Mouse (Mus musculus): Measurements from ENCODE around the gene Glyctk.
"Not testable (repeated sequence)": the region's sequence is repeated elsewhere in the genome, so short reads cannot be mapped to it uniquely, and the experiment has no call there.

Glyctk gene

DNA sequence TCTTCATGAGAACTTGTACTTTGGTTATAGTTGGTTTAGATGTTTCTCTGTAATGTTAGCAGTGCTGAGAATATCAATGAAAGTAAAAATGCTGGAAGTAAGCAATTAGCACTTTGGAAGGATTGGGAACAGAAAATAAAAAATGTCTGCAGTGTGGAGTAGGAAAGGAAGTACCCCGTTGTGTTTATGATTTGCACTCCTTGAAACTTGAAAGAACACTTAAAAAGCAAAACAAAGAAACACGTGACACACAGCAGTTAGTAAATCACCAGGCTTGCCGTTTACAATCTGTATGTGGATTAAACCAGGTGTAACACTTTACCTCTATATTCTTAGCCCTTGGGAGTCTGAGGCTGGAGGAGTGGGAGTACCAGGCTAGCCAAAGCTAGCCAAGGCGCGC lies 18.8 kb upstream of the Glyctk start:
- no peak for DNase-seq (ENCODE audit: low read depth)

DNA sequence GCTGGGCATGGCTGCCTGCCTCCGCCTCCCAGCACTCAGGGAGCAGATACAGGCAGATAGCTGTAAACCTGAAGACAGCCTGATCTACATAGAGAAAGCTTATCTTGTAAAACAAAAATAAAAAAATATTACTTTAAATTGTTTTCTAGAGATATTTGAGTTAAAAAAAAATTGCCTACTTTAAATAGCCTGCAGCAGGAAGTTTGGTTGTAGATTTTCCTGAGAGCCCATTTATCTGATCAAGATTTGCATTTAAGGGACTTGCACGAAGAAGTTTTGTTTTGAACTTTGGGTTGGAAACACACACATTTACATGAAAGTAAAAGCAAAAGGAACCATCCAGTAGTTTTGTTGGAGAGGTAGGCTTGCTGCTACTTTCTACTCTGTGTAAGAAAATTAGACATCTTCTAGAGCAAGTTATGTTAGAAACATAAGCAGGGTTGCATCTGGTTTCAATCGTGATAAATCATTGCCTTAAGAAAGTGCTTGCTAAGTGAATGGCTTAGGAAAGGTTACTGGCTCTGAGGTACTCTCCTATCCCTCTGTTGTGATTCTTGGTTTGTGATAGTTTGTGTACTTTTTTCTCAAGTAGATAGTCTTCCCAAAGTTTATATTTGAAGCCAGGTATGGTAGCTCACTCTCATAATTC lies 17.7 kb upstream of the Glyctk start:
- DNase-seq (ENCODE audit: low read depth): no peak

DNA sequence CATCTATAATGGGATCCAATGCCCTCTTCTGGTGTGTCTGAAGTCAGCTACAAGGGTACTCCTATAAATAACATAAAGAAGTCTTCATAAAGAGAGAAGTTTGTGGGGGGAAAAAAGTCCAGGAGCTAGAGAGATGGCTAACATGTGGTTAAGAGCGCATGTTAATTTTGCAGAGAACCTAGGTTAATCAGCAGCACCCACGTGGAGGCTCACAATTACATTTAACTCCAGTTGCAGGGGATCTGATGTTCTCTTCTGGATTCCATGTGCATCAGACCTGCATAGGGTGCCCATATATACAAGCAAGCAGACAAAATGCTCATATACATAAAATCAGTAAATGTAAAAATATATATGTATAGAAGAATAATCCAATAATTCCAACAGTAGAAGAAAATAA lies 15.4 kb upstream of the Glyctk start:
- no peak for DNase-seq (ENCODE audit: low read depth)

DNA sequence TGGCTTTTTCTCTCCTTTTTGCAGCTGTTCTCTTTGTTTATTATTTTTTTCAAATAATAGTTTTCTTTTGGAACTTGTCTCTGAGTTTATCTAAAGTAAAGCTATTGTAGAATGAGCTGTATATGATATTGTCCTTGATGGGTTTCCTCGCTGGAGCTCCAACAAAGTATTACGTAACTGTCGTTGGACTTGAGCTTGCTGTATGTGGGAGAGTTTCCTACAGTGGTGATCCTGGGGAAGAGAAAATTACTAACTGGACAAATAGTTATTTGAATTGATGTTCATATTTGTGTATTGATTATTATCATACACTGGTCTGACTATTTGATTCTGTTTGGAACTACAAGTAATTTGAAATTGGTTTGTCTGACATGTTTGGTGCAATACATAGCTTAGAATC lies 14.6 kb upstream of the Glyctk start:
- DNase-seq (ENCODE audit: low read depth): no peak

DNA sequence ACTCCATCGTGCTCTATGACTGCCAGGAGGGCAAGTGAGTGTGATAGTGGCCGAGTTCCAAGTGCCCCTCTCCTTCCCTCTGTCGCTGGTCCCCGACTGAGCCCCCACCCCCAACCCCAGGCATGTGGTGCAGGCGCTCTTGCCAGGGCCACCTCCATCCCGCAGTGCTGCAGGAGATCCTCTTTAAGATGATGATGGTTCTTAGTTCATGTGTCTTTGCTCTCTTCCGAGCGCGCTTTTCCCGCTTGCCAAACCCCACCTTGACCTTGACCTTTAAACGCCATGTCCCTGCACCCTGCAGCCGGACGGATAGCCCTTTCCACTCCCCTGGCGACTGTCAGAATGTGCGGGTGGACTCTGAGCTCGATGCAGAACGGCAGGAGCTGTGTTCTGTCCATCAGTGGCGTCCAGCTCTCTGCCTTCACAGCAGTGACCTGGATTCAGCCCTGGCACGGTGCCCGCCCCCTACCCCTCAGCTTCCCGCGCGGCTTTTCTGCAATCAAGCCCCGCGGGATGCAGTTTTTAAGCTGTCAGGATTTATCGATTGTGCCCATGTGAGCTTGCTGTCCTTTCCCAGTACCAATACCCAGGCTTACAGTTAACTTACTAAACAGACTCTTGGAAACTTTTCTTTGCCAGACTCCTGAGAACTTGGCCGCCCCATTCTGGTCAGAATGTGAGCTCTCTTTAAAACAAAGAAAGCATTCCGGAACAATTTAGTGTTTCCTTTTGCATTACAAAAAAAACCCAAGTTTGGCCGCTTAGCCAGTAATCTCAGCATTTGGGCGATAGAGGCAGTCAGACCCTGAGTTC lies 13.6 kb upstream of the Glyctk start:
- DNase-seq (ENCODE audit: low read depth): no peak

DNA sequence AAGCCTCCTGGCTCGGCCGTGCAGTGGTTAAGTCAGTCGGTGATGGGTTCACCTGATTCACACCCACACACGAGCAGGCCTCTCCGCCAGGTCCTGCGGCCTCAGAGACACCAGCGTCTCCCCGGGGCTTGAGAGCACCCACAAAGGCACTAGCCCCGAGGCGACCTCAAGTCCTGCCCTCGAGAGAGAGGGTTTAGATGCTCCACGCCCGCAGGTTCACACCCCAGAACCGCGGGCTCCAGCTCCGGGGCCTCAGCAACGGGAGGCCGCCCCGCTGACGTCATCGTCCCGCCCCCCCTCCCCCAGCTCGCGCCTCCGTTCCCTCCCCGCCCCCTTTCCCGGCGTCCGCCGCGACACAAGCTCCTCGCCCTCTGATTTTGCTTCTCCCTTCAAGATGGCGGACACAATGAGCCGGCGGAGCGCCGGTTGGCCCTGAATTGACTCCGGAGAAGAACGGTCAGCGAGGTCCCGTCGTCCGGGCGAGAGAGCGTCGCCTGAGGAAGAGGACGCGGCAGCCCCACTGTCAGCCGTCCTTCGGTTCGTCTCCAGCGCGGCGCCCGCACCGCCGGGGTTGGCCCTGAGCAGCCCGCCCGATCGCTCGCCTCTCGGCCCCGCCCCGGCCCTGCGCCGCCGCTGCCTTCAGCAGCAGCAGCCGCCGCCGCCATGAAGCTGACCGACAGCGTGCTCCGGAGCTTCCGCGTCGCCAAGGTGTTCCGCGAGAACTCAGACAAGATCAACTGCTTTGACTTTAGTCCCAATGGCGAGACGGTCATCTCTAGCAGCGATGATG lies 12.8 kb upstream of the Glyctk start, which contains the start of gene Wdr82:
Gene Wdr82, plus strand, starts transcription at position 373 of the 790 bp plus-strand sequence.
- DNase-seq (ENCODE audit: low read depth): peak; percentile 86

DNA sequence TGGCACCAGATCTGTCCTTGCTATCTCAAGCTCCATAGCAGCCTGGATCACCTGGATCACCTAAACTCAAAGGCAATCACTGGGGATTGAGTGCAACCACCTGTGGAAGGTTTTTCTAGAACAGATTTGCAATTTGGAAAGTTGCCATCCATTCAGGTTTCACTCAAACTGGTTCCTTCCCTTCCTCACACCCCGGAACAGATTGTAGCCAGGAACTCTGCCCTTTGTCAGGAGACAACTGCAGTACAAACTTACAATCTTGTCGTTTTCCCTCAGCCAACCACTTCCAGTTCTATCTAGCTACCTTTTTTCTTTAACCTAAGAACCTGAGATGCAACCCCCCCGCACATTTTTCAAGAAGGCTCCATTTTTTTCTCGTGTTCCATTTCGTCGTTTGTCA lies 12.0 kb upstream of the Glyctk start:
- DNase-seq (ENCODE audit: low read depth): no peak

DNA sequence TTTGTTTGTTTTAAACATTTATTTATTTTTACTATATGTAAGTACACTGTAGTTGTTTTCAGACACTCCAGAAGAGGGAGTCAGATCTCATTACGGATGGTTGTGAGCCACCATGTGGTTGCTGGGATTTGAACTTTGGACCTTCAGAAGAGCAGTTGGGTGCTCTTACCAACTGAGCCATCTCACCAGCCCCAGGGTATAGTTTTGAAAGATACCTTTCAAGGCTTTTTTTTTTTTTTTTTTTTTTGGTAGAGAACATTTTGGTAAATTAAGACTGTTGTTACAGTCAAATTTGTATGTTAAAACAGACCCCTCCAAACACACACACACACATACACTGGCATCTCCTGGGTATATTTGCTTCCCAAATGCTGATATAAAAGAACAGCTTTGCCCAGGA lies 11.1 kb upstream of the Glyctk start:
- not testable (repeated sequence) for DNase-seq (ENCODE audit: low read depth)

DNA sequence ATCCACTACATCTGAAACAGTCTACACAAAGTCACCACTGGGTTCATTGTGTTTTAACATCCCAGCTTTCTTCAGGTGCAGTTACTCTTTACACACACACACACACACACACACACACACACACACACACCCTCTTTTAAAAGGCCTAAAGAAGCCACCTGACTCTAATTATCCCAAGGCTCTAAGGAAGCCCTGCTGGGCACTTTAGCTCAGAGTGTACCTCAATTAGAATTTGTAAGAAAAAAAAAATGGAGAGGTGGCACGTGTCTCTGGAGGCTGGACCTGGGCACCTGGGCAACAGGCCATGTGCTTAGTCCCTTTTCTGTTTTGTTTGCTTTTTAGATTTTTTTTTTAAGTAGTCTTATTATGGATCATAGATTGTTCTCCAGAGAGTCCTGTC lies 9.8 kb upstream of the Glyctk start:
- DNase-seq (ENCODE audit: low read depth): no peak

DNA sequence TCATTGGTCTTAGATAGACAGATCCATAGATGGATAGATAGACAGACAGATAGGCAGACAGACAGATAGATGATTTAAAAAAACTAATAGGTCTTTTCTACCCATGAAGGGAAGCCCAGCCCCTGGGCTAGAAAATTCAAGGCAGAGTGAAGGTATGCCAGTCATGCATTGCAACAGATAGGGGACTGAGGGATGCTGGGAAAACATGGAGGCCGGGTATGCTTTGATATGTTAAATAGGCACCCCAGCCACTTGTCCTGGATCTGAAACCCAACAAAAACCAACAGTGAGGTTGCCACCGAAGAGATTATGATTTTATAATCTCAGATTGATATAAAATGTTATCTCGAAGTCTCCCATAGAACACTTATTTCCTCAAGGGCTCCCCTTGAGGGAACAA lies 9.3 kb upstream of the Glyctk start:
- DNase-seq (ENCODE audit: low read depth): no peak

DNA sequence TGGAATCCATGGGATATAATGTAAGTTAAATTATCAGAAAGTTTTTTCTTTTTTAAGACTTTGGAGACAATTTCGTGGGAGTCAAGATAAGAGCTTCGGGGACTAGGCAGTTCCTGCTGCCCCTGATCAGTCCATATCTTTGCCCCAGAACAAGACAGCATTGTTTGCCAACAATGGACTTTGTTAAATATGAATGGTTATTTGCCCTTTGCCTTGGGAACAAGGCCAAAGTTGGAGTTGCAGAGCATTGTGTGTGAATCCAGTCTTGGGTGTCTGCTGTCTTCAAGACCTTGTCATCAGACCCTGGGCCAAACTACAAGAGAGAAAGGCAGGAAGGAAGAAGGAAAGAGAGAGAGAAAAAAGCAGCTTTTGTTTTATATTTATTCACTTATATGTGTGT lies 8.8 kb upstream of the Glyctk start:
- DNase-seq (ENCODE audit: low read depth): no peak

DNA sequence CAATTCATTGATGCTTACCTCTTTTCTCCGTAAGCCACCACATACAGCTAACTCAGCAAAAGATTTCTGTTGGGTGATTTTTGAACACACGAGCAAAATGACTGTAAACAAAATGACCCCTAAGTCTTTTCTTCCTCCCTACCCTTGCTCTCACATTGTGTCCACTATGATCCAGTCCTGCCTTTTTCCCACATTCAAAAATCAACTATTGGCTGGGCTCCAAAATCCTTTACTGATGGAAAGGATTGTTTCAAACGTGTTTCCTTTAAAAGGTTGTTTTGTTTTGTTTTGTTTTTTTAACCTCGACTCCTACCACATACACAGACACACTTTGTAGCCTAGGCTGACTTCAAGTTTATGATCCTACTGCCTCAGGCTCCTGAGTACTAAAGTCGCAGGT lies 2.5 kb upstream of the Glyctk start:
- no peak for DNase-seq (ENCODE audit: low read depth)

DNA sequence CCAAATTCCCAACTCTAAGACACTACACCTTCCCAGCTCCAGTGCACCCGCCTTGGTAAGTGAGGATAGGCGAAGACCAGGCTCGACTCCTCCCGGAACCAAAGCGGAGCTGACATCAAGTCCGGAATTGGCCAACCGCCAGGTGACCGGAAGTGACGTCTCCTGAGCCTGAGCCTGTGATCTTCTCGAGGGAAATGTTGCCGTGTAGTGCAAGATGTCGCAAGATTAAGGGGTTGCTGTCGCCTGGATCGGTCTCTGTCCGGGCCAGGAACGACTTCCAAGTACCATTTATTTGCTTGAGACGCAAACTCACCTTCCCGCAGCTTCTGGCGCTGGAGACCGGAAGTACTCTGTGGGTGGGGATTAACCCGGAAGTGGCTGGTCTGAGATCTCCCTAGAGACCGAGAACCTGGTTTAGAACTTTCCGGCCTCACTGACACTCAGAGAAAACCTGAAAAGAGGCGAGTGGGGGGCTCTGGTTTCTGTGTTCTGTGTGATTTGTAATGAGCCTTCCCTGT lies 1.9 kb upstream of the Glyctk start:
- peak; percentile 66 for DNase-seq (ENCODE audit: low read depth)

DNA sequence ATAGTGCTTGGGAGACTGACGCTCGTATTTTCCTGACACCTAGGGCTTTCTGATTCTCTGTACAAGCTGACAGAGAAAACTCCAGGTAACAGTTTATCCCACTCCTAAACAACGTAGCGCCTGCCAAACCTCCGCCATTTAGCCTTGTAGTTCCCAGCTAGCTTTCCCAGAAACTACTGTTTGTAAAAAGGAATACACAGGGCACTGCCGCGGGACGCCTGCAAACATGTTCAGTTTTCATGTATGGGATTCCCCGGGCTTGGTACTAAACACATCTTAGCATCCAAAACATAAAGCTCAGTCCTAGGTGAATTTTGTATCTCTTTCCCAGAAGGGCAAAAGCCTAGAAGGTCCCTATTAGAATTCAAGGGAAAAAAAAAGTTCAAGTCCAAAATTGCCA lies 1.3 kb upstream of the Glyctk start:
- no peak for DNase-seq (ENCODE audit: low read depth)

DNA sequence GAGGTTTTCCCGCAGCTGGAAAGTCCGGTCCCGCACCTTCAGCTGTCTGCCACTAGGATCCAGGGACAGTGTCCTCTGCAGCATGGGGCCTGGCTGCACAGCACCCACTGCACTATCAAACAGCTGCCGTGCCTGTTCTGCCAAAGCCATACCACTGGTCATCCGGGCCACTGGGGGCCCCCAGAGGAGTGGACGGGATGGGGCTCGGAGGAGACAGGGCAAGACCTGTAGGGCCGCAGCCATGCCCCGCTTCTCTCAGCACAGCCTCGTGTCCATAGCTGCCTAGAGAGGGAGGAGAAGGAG lies 364 bp downstream of the Glyctk start:
- no peak for DNase-seq (ENCODE audit: low read depth)

DNA sequence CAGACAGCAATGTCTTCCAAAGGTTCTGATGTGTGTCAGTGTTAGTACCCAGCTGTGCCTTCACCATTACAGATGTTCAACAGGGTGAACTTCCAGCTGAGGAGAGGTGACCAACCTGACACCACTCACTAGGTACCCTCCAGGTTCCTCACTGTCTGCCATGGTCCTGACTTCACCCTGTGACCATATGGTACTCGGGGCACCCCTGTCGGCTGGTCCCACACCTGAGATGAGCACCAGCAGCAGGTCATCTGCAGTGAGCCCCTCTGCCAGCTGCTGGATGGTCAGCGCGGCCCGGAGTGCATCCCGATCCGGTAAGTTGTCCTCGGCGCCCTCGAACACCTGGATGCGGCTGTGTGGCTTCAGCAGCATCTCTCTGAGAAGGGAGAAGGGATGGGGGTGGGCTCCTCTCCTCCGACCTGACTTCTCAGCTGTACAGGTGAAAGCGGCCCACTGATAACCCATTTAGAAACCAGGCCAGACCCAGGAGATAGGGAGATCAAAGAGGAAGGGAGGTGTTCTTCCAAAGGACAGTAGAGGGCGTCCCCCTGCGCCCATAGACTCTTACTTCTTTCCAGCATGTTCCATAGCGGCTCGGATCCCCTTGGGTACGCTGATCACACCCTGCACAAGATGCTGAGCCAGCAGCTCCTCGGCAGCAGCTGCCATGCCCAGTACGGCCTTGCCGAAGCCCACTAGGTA lies 866 bp downstream of the Glyctk start:
- no peak for DNase-seq (ENCODE audit: low read depth)

DNA sequence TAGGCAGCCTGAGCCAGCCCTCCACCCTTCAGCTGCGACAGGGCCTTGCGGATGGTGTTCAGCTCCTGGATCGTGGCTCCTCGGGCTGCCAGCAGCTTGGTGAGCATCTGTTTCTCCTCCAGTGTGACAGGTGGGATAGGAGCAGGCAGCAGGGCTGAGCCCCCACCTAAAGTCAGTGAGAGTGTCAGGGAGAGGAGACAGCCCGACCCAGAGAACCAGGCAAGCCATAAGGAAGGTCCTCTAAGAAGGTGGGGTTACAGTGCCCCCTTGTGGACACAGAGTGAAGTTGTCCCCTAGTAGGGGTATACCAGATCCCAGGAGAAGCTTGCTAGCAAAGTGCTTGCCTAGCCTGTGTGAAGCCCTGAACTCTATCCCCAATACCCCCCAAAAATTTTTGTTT lies 1.5 kb downstream of the Glyctk start:
- DNase-seq (ENCODE audit: low read depth): peak; percentile 76

DNA sequence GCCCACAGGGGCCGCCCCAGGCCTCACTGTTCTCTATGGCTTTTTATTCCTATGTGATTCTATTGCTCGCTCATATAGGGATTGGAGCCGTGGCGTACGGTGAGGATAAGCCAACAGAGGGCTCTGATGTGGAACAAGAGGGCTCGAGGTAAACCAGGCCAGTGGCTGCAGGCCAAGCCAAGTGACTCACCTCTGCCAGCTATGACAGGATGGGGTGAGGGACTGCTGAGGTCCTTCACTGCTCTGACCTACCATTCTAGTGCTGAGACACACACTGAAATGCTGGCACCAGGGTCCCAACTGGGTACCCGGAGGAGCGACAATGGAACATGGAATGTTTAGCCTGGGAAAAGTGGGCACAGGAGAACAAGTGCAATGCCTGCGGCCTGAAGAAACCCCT lies 3.8 kb downstream of the Glyctk start:
- no peak for DNase-seq (ENCODE audit: low read depth)

DNA sequence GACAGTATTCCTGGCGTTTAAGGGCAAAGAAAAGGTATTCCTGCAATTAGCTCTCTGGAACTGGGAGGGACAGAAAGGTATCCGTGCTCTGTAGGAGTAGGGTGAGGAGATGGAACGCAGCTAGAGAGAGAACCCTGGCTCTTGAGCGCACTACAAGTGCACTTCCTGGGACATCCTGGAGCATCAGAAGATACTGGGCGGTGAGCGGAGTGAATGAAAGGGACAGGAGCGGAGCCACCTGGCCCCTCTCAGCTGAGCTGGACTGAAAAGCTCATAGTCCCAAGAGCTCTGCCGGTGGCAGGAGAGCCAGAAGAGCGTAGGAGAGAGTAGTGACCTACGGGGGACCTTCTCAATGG lies 8.6 kb downstream of the Glyctk start:
- DNase-seq (ENCODE audit: low read depth): no peak

DNA sequence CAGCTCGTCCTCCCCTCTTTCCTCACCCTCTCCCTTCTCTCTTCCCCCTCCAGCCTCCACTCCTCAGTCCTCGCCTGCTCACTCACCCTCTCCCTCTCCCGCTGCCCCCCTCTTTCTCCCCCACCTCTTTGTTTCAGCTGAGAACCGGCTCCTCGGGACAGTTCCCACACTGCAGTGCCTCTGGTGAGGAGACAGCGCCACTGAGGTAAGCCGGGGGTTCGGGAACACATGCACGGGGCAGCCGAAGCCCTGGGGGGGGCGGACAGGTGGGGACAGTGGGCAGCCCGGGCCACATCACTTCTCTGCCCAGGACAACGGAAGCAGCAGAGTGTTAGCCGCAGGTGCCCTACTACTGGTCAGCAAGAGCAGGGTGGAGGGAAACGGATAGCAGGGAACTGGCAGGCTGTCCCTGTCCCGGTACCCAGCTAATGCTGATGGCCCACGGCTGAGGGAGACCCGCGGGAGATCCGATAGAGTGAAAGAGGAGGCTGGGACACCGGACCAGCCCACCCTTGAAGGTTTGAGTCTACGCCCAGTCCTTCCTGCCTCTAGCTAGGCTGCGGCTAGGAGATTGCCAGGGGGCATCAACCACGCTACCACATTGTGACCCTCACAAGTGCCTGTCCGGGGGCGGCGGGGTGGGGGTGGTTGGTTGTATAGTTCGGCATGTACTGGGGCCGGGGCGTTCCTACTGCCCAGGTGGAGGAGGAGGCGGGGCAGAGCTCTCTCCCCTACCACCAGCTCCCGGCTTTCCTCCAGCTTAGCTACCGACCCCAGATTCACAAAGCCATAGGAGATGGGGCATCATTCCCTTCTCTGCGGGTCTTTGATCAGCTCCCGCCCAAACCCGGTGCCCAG lies 9.2 kb downstream of the Glyctk start:
- no peak for DNase-seq (ENCODE audit: low read depth)

DNA sequence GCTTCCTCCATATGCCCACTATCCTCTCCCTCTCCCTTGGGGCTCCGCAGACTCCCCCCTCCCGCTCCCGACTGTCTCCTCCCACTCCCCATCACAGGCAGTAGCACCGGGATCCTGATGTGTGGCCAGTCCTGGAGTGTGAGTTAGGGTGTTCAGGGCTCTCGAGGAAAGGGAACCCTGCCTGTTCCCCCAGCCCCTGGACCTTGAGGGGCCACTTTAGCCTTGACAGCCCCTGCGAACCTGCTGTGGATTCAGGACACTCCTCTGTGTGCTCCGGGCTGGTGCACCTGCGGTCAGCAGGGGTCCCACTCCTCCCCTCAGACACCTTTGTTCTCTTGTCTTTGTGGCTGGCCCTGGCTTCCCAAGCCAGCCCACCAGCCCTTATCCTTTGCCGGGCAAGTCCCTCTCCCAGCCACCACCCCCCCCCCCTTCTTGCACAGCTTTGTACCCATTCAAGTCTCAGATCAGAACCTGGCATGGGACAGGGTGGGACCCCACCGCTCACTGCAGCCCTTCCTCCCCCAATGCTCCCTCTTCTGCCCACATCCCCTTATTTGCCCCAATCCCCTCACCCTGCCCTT lies 10.0 kb downstream of the Glyctk start:
- DNase-seq (ENCODE audit: low read depth): no peak
